In the genomic region with DNA sequence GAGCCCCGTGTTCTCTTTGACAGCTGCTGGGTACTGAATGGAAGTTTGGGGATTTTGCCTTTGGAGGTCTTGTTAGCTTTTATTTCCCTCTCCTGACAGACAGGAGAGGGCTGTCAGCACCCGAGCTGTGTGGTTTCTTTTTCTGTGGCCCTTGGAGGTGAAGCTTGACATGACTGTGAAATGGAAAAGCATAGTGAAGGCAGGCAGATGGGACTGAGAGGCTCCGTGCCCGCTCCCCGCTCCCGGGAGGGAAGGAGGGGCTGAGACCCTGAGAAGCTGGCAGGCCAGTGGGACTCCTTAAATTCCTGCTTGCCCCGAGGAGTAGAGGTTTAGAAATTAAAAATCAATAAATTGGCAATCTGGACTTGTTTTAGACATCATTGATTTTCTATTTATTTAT, we compare ENCODE assay signal across 10 mouse cellular contexts.
DNase-seq lines count a peak whose midpoint lies in the region; ATAC-seq and TF ChIP-seq lines count a peak whose summit lies in the region.
"Had no signal": no experiment of that assay in that cellular context is flagged by ENCODE, and none has a peak within 500 bp of the region (broad histone marks: within the 10 kb centered on the region; RNA-seq: fewer than 3 reads in every experiment).

No protein-coding gene starts in this region.

- no peak for ATAC-seq in heart, embryonic 12.5 days (ENCODE audit: insufficient number of reproducible peaks, low FRiP score)
- ATAC-seq in embryonic facial prominence, embryonic 14.5 days (ENCODE audit: low read depth) = no peak
- ATAC-seq in midbrain, embryonic 14.5 days (ENCODE audit: low FRiP score, low TSS enrichment) = no peak

- peak overlapping the region; percentile 14; the same call in 1 of the 2 replicates for H3K4me3 ChIP-seq in heart, embryonic 12.5 days
- no peak overlapping the region for H3K4me3 ChIP-seq in liver, adult 2 months (ENCODE audit: insufficient read depth, low read depth, low read length)
- no peak overlapping the region for H3K4me3 ChIP-seq in embryonic facial prominence, embryonic 14.5 days (ENCODE audit: low read depth, low read length)
- H3K4me3 ChIP-seq in midbrain, embryonic 14.5 days (replicated peaks; ENCODE audit: low read depth, low read length) = no peak overlapping the region
- H3K4me3 ChIP-seq: liver, embryonic 13.5 days had no signal

- no peak for DNase-seq in heart, adult 9 months (ENCODE audit: low spot score in 2 of 2)
- no peak for DNase-seq in liver, adult 2 months (ENCODE audit: extremely low read depth, low read depth, low spot score)
- no peak for DNase-seq in liver
- no peak for DNase-seq in embryonic facial prominence, embryonic 14.5 days (ENCODE audit: low spot score)
- DNase-seq in midbrain, embryonic 14.5 days = no peak
- no peak for DNase-seq in adrenal gland, postnatal 10 days
- no peak for DNase-seq in embryo, embryonic 9.5 days (ENCODE audit: extremely low spot score)
- DNase-seq: adrenal gland, postnatal 36 days; liver, embryonic 13.5 days had no signal

- peaks cover 25% of the 10 kb centered on the region for H3K36me3 ChIP-seq in heart, embryonic 12.5 days
- no peaks in the 10 kb centered on the region for H3K36me3 ChIP-seq in liver, adult 2 months (ENCODE audit: control insufficient read depth, insufficient read depth, low read length)
- H3K36me3 ChIP-seq in embryonic facial prominence, embryonic 14.5 days (ENCODE audit: control insufficient read depth, insufficient read depth, low read length) = no peaks in the 10 kb centered on the region
- no peaks in the 10 kb centered on the region for H3K36me3 ChIP-seq in midbrain, embryonic 14.5 days (ENCODE audit: control insufficient read depth, insufficient read depth, low read length)

- peak overlapping the region; percentile 60 for H3K4me2 ChIP-seq in heart, embryonic 12.5 days
- H3K4me2 ChIP-seq in embryonic facial prominence, embryonic 14.5 days (ENCODE audit: low read depth, low read length) = no peak overlapping the region
- no peak overlapping the region for H3K4me2 ChIP-seq in midbrain, embryonic 14.5 days (ENCODE audit: low read length)
- H3K4me2 ChIP-seq: liver, embryonic 13.5 days had no signal

- 23% methylated on average over 7 of the region's 7 CpGs for WGBS in heart, embryonic 12.5 days
- 78% methylated on average over 7 of the region's 7 CpGs for WGBS in liver, adult 2 months
- WGBS in embryonic facial prominence, embryonic 14.5 days = 40% methylated on average over 7 of the region's 7 CpGs
- WGBS in midbrain, embryonic 14.5 days = 44% methylated on average over 7 of the region's 7 CpGs

- no peaks in the 10 kb centered on the region for H3K27me3 ChIP-seq in heart, embryonic 12.5 days (replicated peaks)
- H3K27me3 ChIP-seq in liver, adult 2 months (ENCODE audit: control insufficient read depth, insufficient read depth, low read length) = no peaks in the 10 kb centered on the region
- no peaks in the 10 kb centered on the region for H3K27me3 ChIP-seq in embryonic facial prominence, embryonic 14.5 days (replicated peaks; ENCODE audit: control insufficient read depth, insufficient read depth, low read length)
- no peaks in the 10 kb centered on the region for H3K27me3 ChIP-seq in midbrain, embryonic 14.5 days (ENCODE audit: control insufficient read depth, insufficient read depth, low read length)

- no peak for TF ChIP-seq POLR2A in liver, adult 2 months (IDR thresholded peaks at IDR 0.05; ENCODE audit: extremely low read depth, insufficient read depth, low read length)

- peaks cover 94% of the 10 kb centered on the region for H3K4me1 ChIP-seq in heart, embryonic 12.5 days (replicated peaks)
- H3K4me1 ChIP-seq in liver, adult 2 months (ENCODE audit: control insufficient read depth, insufficient read depth, low read length) = 0 out of 2 replicates have a peak, but pooled peaks cover 2% of the 10 kb centered on the region
- peaks cover 31% of the 10 kb centered on the region for H3K4me1 ChIP-seq in embryonic facial prominence, embryonic 14.5 days (ENCODE audit: control insufficient read depth, insufficient read depth, low read length)
- H3K4me1 ChIP-seq in midbrain, embryonic 14.5 days (ENCODE audit: control insufficient read depth, insufficient read depth, low read length) = peaks cover 29% of the 10 kb centered on the region

- peaks cover 6% of the 10 kb centered on the region; the same call in 1 of the 2 replicates for H3K79me2 ChIP-seq in liver, adult 2 months (ENCODE audit: control insufficient read depth, insufficient read depth, low read length)

- H3K27ac ChIP-seq in heart, embryonic 12.5 days (ENCODE audit: poor library complexity, severe bottlenecking) = peak overlapping the region; percentile 89
- peak overlapping the region; percentile 14; the same call in 1 of the 2 replicates for H3K27ac ChIP-seq in liver, adult 2 months (replicated peaks; ENCODE audit: insufficient read depth, low read depth, low read length)
- H3K27ac ChIP-seq in embryonic facial prominence, embryonic 14.5 days (replicated peaks; ENCODE audit: low read depth, low read length) = no peak overlapping the region
- peak overlapping the region; percentile 26 for H3K27ac ChIP-seq in midbrain, embryonic 14.5 days (replicated peaks; ENCODE audit: low read depth, low read length)
- H3K27ac ChIP-seq: liver, embryonic 13.5 days had no signal

- no peak for TF ChIP-seq CTCF in liver, adult 2 months (IDR thresholded peaks at IDR 0.05; ENCODE audit: low read depth, low read length)

- no peaks in the 10 kb centered on the region for H3K9me3 ChIP-seq in heart, embryonic 12.5 days (replicated peaks)
- H3K9me3 ChIP-seq in embryonic facial prominence, embryonic 14.5 days (ENCODE audit: control insufficient read depth, low read length) = no peaks in the 10 kb centered on the region
- no peaks in the 10 kb centered on the region for H3K9me3 ChIP-seq in midbrain, embryonic 14.5 days (ENCODE audit: control insufficient read depth, low read length)
- H3K9me3 ChIP-seq: liver, embryonic 13.5 days had no signal

- H3K9ac ChIP-seq in heart, embryonic 12.5 days = peak overlapping the region; percentile 49; the same call in 1 of the 2 replicates
- no peak overlapping the region for H3K9ac ChIP-seq in liver, adult 2 months (ENCODE audit: low read depth, low read length)
- H3K9ac ChIP-seq in embryonic facial prominence, embryonic 14.5 days (ENCODE audit: low read depth, low read length) = peak overlapping the region; percentile 19; the same call in 1 of the 2 replicates
- no peak overlapping the region for H3K9ac ChIP-seq in midbrain, embryonic 14.5 days (replicated peaks; ENCODE audit: low read length)
- H3K9ac ChIP-seq: liver, embryonic 13.5 days had no signal

Comparison
In these comparisons a context has a peak if more than half of its experiments do, and no peak if none do; other contexts are left out.
1. H3K9ac ChIP-seq: peak in heart, embryonic 12.5 days (single experiment) and embryonic facial prominence, embryonic 14.5 days (single experiment); none in liver, adult 2 months (single experiment) and midbrain, embryonic 14.5 days (single experiment).